Mouse (Mus musculus): ENCODE data around the gene Lif. TPM values are rescaled to one million over a fixed set of nuclear protein-coding genes. Genes with fewer than 3 reads are reported as not detected.

Gene Lif
- polyA plus RNA-seq, 1 experiment from 2014 or later: 0.08 TPM

DNA sequence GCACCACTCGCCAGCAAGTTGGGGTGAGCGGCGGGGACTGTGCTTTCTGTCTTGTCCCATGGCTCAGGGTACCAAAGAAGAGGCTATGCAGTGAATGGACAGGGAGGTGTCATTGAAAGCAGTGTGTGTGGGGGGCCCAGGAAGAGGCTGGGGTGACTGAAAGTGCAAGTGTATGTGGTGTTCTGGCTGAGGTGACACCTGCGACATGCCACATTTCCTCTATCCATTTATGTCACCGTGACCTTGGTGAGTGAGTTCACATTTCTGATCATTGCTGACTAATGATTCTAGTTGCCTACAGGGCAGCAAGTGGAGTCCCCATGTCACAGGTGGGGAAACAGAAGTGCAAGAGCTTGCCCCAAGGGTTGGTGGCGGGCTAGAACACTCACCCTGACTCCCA, 11.1 kb downstream of the Lif start:
- Histone ChIP-seq H3K4me1 (peaks cover 25% of the 10 kb centered on the region), H3K36me3 (no peaks in the 10 kb centered on the region), H3K4me2 (replicated peaks) (no peak overlapping the region), H3K4me3 (no peak overlapping the region), H3K9ac (no peak overlapping the region), H3K27ac (no peak overlapping the region), H3K9me3 (no peaks in the 10 kb centered on the region), H3K27me3 (peaks cover 79% of the 10 kb centered on the region)
- WGBS: 81% methylated on average over 6 of the region's 6 CpGs
- no peak for ATAC-seq (ENCODE audit: low FRiP score, low read depth)

DNA sequence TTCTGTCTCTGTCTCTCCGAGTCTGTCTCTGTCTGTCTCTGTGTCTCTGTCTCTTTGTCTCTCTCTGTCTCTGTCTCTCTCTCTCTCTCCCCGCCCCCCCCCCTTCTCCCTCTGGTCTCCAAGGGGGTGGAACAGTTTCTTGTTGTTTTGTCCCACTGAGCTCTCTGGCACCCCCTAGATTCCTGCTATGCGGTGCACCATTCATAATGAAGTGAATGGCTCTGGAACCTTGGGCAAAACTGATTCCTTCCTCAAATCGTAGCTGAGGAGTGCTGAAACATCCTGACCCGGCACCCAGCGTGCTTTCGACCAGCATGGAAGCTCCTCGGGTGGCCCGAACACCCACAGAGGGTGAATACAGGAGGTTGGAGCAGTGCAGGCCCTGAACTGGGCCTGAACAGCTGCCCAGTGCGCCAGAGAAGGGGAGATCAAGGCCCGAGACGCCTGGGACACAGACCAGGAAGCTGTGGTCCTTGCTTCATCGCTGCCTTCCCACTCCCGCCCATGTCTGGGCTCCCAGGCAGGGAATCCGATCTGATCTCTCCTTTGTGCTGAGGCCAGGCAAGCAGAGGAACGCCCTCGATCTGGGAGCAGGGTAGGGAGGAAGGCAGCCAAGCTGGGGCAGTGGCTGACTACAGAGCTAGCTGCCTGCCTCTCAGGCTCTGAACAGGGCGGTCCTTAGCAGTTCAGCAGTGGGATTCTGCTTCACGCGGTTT, 13.5 kb downstream of the Lif start:
- 27% methylated on average over 20 of the region's 20 CpGs for WGBS
- Histone ChIP-seq H3K4me3 (no peak overlapping the region), H3K27me3 (peaks cover 55% of the 10 kb centered on the region), H3K4me1 (peaks cover 15% of the 10 kb centered on the region), H3K4me2 (replicated peaks) (no peak overlapping the region), H3K9ac (no peak overlapping the region), H3K9me3 (no peaks in the 10 kb centered on the region), H3K36me3 (no peaks in the 10 kb centered on the region), H3K27ac (no peak overlapping the region)
- no peak for ATAC-seq (ENCODE audit: low FRiP score, low read depth)

- WGBS: 69% methylated on average over 11 of the region's 11 CpGs
- no peak for ATAC-seq (ENCODE audit: low FRiP score, low read depth)
- no peaks in the 10 kb centered on the region for H3K9me3 ChIP-seq
- H3K27ac ChIP-seq: no peak overlapping the region
- H3K4me2 ChIP-seq (replicated peaks): no peak overlapping the region
- H3K9ac ChIP-seq: no peak overlapping the region
- H3K36me3 ChIP-seq: no peaks in the 10 kb centered on the region
- H3K4me3 ChIP-seq: no peak overlapping the region
- H3K27me3 ChIP-seq: peaks cover 50% of the 10 kb centered on the region
- peaks cover 15% of the 10 kb centered on the region for H3K4me1 ChIP-seq
These were observed 14.2 kb downstream of the Lif start for GRCm38 (mm10) chr11:4271544-4271943.

GRCm38 (mm10) chr11:4276411-4276861, 19.1 kb downstream of the Lif start:
- no peak; the same call in 1 of the 2 replicates for ATAC-seq (ENCODE audit: low FRiP score, low read depth)
- H3K27ac ChIP-seq: peak overlapping the region; percentile 48; the same call in 1 of the 2 replicates
- no peak overlapping the region for H3K4me2 ChIP-seq (replicated peaks)
- H3K27me3 ChIP-seq: peaks cover 1% of the 10 kb centered on the region; the same call in 1 of the 2 replicates
- H3K36me3 ChIP-seq: no peaks in the 10 kb centered on the region
- 0 out of 2 replicates have a peak overlapping the region, but pooled peaks have one; percentile 25 for H3K9ac ChIP-seq
- no peaks in the 10 kb centered on the region for H3K9me3 ChIP-seq
- H3K4me1 ChIP-seq: peaks cover 21% of the 10 kb centered on the region
- WGBS: 47% methylated on average over 11 of the region's 11 CpGs
- H3K4me3 ChIP-seq: no peak overlapping the region

DNA sequence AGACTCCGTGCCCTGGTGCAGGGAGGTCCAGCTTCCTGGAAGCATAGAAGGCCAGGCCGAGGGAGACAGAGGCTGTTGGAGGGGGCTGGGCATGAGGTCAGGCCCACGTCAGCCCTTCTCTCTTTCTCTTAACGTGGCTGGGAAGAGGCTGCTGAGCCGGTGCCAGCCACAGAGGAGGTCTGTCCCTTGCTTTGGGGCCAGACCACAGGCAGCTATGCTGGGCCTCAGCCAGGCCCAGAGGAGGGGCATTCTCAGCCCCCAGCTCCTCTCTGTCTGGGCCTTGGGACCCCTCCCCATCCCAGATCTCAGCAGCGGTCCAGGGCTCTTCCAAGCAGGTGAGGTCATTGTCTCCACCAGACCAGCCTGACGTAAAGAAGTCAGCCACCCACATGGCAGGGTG, 22.6 kb downstream of the Lif start:
- Histone ChIP-seq H3K9me3 (no peaks in the 10 kb centered on the region), H3K36me3 (no peaks in the 10 kb centered on the region), H3K27me3 (no peaks in the 10 kb centered on the region), H3K4me3 (no peak overlapping the region), H3K4me2 (replicated peaks) (no peak overlapping the region), H3K27ac (no peak overlapping the region), H3K4me1 (peaks cover 27% of the 10 kb centered on the region), H3K9ac (no peak overlapping the region)
- peak; percentile 24; the same call in 1 of the 2 replicates for ATAC-seq (ENCODE audit: low FRiP score, low read depth)
- 45% methylated on average over 7 of the region's 7 CpGs for WGBS

GRCm38 (mm10) chr11:4281852-4282251, 24.5 kb downstream of the Lif start:
- H3K27me3 ChIP-seq: no peaks in the 10 kb centered on the region
- no peak overlapping the region for H3K4me2 ChIP-seq (replicated peaks)
- no peak overlapping the region for H3K9ac ChIP-seq
- no peaks in the 10 kb centered on the region for H3K9me3 ChIP-seq
- peaks cover 16% of the 10 kb centered on the region for H3K4me1 ChIP-seq
- H3K27ac ChIP-seq: no peak overlapping the region
- WGBS: 80% methylated on average over 6 of the region's 6 CpGs
- no peak for ATAC-seq (ENCODE audit: low FRiP score, low read depth)
- no peaks in the 10 kb centered on the region for H3K36me3 ChIP-seq
- H3K4me3 ChIP-seq: no peak overlapping the region

DNA sequence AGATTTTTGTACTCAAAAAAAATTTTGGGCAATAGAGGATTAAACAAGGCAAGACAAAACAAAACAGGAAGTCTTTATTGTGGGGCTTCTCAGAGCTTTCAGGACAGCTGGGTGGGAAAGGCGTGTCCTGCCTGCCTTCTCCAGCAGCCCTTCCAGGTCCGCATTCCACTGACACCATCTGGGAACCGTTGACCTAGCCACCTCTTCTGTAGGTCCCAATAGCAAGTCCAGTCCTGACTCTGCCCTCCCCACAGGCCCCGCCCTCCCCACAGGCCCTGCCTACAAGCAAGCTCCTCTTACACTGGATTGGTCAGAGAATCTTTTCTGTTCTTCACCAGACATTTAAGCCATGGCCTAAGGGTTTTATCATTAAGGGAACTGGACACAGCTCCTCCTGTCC, 26.3 kb downstream of the Lif start:
- Histone ChIP-seq H3K27me3 (no peaks in the 10 kb centered on the region), H3K27ac (no peak overlapping the region), H3K9ac (no peak overlapping the region), H3K4me3 (no peak overlapping the region), H3K4me1 (peaks cover 15% of the 10 kb centered on the region), H3K9me3 (no peaks in the 10 kb centered on the region), H3K36me3 (no peaks in the 10 kb centered on the region), H3K4me2 (replicated peaks) (no peak overlapping the region)
- WGBS: 13% methylated on average over 4 of the region's 4 CpGs
- no peak for ATAC-seq (ENCODE audit: low FRiP score, low read depth)

DNA sequence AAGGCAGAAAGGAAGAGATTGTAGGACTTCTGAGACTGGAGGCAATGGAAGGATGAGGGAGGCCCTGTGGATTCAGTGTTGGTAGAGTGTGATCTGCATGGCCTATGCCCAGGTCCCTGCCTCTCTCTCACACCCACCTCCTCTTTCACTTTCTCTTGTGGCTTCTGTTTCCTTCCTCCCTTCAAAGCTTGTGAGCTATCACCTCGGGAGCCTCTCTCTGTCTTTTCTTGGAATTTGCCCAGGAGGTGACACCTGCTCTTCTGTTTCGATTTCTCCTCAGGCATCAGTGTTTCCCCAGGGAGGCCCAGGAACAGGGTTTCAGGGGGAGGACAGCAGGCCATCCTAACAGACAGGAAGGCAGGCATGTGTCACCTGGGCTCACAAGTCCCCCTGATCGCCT, 31.9 kb downstream of the Lif start:
- no peak for ATAC-seq (ENCODE audit: low FRiP score, low read depth)
- no peak overlapping the region for H3K9ac ChIP-seq
- no peak overlapping the region for H3K4me2 ChIP-seq (replicated peaks)
- H3K27me3 ChIP-seq: 0 out of 2 replicates have a peak, but pooled peaks cover 3% of the 10 kb centered on the region
- H3K9me3 ChIP-seq: no peaks in the 10 kb centered on the region
- no peaks in the 10 kb centered on the region for H3K4me1 ChIP-seq
- no peak overlapping the region for H3K4me3 ChIP-seq
- H3K27ac ChIP-seq: no peak overlapping the region
- H3K36me3 ChIP-seq: no peaks in the 10 kb centered on the region
- WGBS: 62% methylated on average over 3 of the region's 3 CpGs

DNA sequence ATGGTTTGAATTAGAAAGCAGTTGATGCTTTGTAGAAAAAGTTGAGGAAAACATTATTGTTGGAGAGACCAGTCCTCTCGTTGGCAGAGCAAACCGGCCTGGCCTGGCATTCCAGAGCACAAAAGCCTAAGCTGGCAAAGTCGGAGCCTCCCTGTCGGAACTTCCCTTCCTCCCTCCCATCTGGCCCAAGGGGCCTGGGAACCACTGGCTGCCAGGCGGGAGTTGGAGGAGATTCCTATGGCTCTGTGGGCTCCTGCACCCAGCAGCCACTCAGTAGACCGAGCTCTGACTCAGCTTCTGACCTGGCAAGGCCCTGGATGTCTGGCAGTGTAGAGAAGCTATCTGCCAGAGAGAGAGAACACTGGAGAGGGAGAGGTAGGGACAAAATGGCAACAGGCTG, 34.3 kb downstream of the Lif start:
- Histone ChIP-seq H3K36me3 (no peaks in the 10 kb centered on the region), H3K4me3 (no peak overlapping the region), H3K9me3 (no peaks in the 10 kb centered on the region), H3K4me1 (peaks cover 7% of the 10 kb centered on the region), H3K27me3 (peaks cover 11% of the 10 kb centered on the region), H3K27ac (no peak overlapping the region), H3K4me2 (replicated peaks) (no peak overlapping the region), H3K9ac (no peak overlapping the region)
- WGBS: 61% methylated on average over 6 of the region's 6 CpGs
- no peak for ATAC-seq (ENCODE audit: low FRiP score, low read depth)

DNA sequence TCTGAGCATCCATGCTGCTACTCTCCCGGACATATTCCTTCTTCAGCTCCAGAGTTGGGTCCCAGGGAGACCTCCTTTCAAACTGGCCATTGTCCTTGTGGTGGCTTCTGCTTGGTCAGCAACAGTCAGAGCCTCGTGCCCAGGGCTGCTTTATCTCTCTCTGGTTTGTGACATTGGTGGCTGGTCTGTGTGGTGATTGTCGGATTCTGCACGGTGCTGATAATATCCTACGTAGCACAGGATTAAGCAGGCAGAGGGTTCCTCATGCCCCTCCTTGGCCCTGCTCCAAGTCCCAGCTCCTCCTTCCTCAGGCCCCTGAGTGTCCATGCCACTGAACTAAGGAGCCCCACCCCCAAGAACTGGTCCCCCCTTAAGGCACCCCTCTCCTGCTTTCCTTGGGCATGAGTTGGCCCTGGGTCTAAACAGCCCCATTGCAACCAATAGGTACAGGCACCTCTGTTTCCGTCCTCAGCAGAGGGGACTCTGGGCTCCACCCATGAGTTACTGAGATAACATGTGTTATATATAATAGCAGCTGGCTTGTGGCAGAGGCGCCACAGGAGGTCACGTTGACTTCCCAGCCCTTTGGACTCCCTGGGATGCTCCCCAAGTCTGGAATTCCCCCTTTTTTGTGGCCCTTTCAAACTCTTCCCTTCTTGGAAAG, 35.0 kb downstream of the Lif start:
- Histone ChIP-seq H3K36me3 (no peaks in the 10 kb centered on the region), H3K9me3 (no peaks in the 10 kb centered on the region), H3K9ac (no peak overlapping the region), H3K4me1 (peaks cover 7% of the 10 kb centered on the region), H3K4me3 (no peak overlapping the region), H3K4me2 (replicated peaks) (no peak overlapping the region), H3K27ac (no peak overlapping the region), H3K27me3 (peaks cover 11% of the 10 kb centered on the region)
- 70% methylated on average over 8 of the region's 8 CpGs for WGBS
- no peak for ATAC-seq (ENCODE audit: low FRiP score, low read depth)

DNA sequence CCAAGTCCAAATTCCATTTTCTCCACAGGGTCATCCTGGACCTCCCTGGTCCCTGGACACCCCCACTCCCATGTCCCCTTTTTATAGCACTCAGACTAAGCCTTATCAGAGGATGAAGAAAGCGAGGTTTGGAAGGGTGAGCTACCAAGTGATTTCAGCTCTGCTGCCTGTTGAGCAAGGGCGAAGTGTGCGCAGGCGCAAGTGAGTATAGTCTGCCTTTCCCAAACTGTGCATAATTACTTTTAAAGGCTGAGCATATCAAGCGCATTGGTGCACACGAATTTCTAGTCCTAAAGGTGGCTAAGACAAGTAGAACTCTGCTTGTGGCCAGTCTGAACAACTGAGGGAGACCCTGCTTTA, 35.5 kb downstream of the Lif start:
- no peak for ATAC-seq (ENCODE audit: low FRiP score, low read depth)
- Histone ChIP-seq H3K27me3 (peaks cover 11% of the 10 kb centered on the region), H3K9me3 (no peaks in the 10 kb centered on the region), H3K4me2 (replicated peaks) (no peak overlapping the region), H3K36me3 (no peaks in the 10 kb centered on the region), H3K4me3 (no peak overlapping the region), H3K27ac (no peak overlapping the region), H3K9ac (no peak overlapping the region), H3K4me1 (peaks cover 7% of the 10 kb centered on the region)
- WGBS: 90% methylated on average over 6 of the region's 6 CpGs

- no peak overlapping the region for H3K4me3 ChIP-seq
- no peak overlapping the region for H3K9ac ChIP-seq
- H3K27ac ChIP-seq: no peak overlapping the region
- no peak for ATAC-seq (ENCODE audit: low FRiP score, low read depth)
- H3K4me2 ChIP-seq (replicated peaks): no peak overlapping the region
- H3K9me3 ChIP-seq: no peaks in the 10 kb centered on the region
- H3K27me3 ChIP-seq: peaks cover 11% of the 10 kb centered on the region
- WGBS: 89% methylated on average over 4 of the region's 4 CpGs
- H3K4me1 ChIP-seq: peaks cover 7% of the 10 kb centered on the region
- H3K36me3 ChIP-seq: no peaks in the 10 kb centered on the region
These were observed 36.1 kb downstream of the Lif start for GRCm38 (mm10) chr11:4293481-4293880.
